Mouse (Mus musculus): ENCODE data around the gene Lgals3bp. TPM values are rescaled to one million over a fixed set of nuclear protein-coding genes. Genes with fewer than 3 reads are reported as not detected.

Gene Lgals3bp
- total and polyA plus RNA-seq, 3 experiments: 67.3 to 338 (median 146) TPM

DNA sequence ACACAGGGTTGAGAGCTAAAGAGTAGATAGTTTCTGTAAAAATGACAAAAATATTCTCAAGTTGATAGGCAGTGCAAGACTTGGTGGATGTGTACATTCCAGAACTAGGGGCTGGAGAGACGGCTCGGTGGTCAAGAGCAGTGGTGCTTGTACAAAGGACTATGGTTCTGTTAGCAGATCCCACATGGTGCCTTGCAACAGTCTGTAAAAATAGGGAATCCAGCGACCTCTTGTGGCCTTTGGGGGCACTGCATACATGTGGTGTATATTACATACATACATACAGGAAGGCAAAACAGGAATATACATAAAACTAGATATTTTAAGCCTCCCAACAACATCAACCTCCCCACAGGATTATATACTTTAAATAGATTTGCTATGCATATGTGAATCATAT is 33.6 kb downstream of the Lgals3bp start:
- in situ Hi-C loops (cut with MboI; ENCODE audit: low pct_ligation_motif_present, low pct_unique_long_range_greater_than_20kb, low sequenced_read_pairs) (no loop called here), dilution Hi-C loops (cut with MboI; ENCODE audit: extremely low pct_ligation_motif_present, extremely low pct_unique_long_range_greater_than_20kb, low sequenced_read_pairs) (no loop called here)
- Histone ChIP-seq H3K9ac (ENCODE audit: insufficient read depth, low read depth) (no peak overlapping the region), H3K27me3 (replicated peaks) (peaks cover 56% of the 10 kb centered on the region), H3K4me1 (ENCODE audit: control insufficient read depth in 1 of 2, insufficient read depth in 2 of 2) (peaks cover 14 to 22% of the 10 kb centered on the region in 2 experiments), H3K9me3 (replicated peaks; ENCODE audit: low read length) (peaks cover 5% of the 10 kb centered on the region), H3K4me2 (ENCODE audit: insufficient read depth, low read depth, poor library complexity, severe bottlenecking) (no peak overlapping the region), H3K79me2 (replicated peaks; ENCODE audit: control insufficient read depth, extremely low read depth, insufficient read depth, poor library complexity, severe bottlenecking) (no peaks in the 10 kb centered on the region), H3K4me3 (replicated peaks in 1 of 3; ENCODE audit: low read depth in 2 of 3, low read length in 2 of 3, poor library complexity in 1 of 3) (no peak overlapping the region), H3K36me3 (replicated peaks in 1 of 2; ENCODE audit: control insufficient read depth in 1 of 2, insufficient read depth in 1 of 2, low read length in 1 of 2) (no peaks in the 10 kb centered on the region), H3K27ac (ENCODE audit: insufficient read depth, low read depth) (no peak overlapping the region)
- TF ChIP-seq SMC3 (IDR thresholded peaks at IDR 0.05; ENCODE audit: low read depth, low read length) (peak; percentile 53), KAT2A (IDR thresholded peaks at IDR 0.05; ENCODE audit: insufficient replicate concordance, low read length) (no peak), HCFC1 (IDR thresholded peaks at IDR 0.05; ENCODE audit: low read depth, low read length) (no peak), IRF4 (IDR thresholded peaks at IDR 0.05; ENCODE audit: low read depth, low read length) (no peak), MYC (IDR thresholded peaks at IDR 0.05; ENCODE audit: low read depth, low read length) (peak; percentile 65; the same call in 1 of the 2 replicates), CTCF (conservative IDR thresholded peaks at IDR 0.05 in 1 of 2, IDR thresholded peaks at IDR 0.05 in 1 of 2; ENCODE audit: low read depth in 2 of 2, low read length in 2 of 2) (peak; percentile 53 to 68), RAD21 (IDR thresholded peaks at IDR 0.05; ENCODE audit: low read depth, low read length) (peak; percentile 66), MAFK (IDR thresholded peaks at IDR 0.05; ENCODE audit: insufficient replicate concordance, low read length) (no peak)
- DNase-seq (ENCODE audit: extremely low read depth): peak; percentile 55

DNA sequence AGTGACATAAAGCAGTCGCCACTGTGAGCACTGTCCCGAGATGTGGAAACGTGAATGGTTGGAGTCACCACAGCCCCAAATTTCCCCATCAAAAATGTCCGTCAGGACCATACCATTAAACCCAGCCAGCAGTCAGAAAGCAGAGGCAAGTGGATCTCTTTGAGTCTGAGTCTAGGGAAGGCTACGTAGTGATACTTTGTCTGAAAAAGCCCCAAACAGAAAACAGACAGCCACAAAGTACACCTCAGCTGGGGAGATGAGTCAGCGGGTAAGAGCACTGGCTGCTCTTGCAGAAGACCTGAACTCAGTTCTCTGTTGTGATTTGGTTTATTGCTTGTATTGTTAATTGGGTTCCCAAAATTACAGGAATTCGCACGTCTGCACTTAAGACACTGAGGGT is 35.3 kb downstream of the Lgals3bp start:
- no peak overlapping the region for H3K9ac ChIP-seq (ENCODE audit: insufficient read depth, low read depth)
- TF ChIP-seq JUND (conservative IDR thresholded peaks at IDR 0.05; ENCODE audit: low read depth, low read length) (no peak), SMC3 (IDR thresholded peaks at IDR 0.05; ENCODE audit: low read depth, low read length) (no peak), E2F4 (IDR thresholded peaks at IDR 0.05; ENCODE audit: insufficient replicate concordance, low read depth, low read length) (no peak), USF2 (conservative IDR thresholded peaks at IDR 0.05; ENCODE audit: low read depth, low read length) (no peak), KAT2A (IDR thresholded peaks at IDR 0.05; ENCODE audit: insufficient replicate concordance, low read length) (no peak), MYC (IDR thresholded peaks at IDR 0.05; ENCODE audit: low read depth, low read length) (no peak), NELFE (IDR thresholded peaks at IDR 0.05; ENCODE audit: low read depth, low read length) (no peak), TBP (conservative IDR thresholded peaks at IDR 0.05; ENCODE audit: low read depth, low read length) (no peak), EP300 (IDR thresholded peaks at IDR 0.05; ENCODE audit: low read length) (no peak)
- dilution Hi-C loops (cut with MboI; ENCODE audit: extremely low pct_ligation_motif_present, extremely low pct_unique_long_range_greater_than_20kb, low sequenced_read_pairs): no loop called here
- no peak overlapping the region for H3K4me3 ChIP-seq (replicated peaks in 1 of 3; ENCODE audit: low read depth in 2 of 3, low read length in 2 of 3, poor library complexity in 1 of 3)
- no peak overlapping the region for H3K4me2 ChIP-seq (ENCODE audit: insufficient read depth, low read depth, poor library complexity, severe bottlenecking)
- H3K27me3 ChIP-seq (replicated peaks): peaks cover 50% of the 10 kb centered on the region
- peaks cover 5% of the 10 kb centered on the region for H3K9me3 ChIP-seq (replicated peaks; ENCODE audit: low read length)
- H3K79me2 ChIP-seq (replicated peaks; ENCODE audit: control insufficient read depth, extremely low read depth, insufficient read depth, poor library complexity, severe bottlenecking): no peaks in the 10 kb centered on the region
- in situ Hi-C loops (cut with MboI; ENCODE audit: low pct_ligation_motif_present, low pct_unique_long_range_greater_than_20kb, low sequenced_read_pairs): no loop called here
- no peaks in the 10 kb centered on the region for H3K36me3 ChIP-seq (replicated peaks in 1 of 2; ENCODE audit: control insufficient read depth in 1 of 2, insufficient read depth in 1 of 2, low read length in 1 of 2)
- no peak overlapping the region for H3K27ac ChIP-seq (ENCODE audit: insufficient read depth, low read depth)
- H3K4me1 ChIP-seq (ENCODE audit: control insufficient read depth in 1 of 2, insufficient read depth in 2 of 2): peaks cover 23 to 34% of the 10 kb centered on the region in 2 experiments
- no peak for DNase-seq (ENCODE audit: extremely low read depth)

DNA sequence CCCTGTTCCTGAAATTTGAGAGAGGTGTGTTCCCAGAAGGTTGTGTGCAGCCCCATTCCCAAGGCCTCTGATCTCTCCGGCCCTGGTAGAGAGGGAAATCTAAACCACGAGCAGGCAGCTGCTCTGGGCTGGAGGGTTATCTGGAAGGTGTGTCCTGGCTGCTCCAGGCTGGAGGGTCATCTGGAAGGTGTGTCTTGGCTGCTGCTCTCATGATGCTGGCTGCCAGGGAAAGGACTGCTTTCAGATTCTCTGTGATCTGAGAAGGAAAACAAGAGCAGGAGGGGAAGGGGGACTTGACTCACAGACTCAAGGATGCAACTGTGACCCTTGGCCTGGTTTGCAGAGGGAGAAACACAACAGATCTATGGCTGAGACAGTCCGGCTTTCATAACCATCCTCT is 35.8 kb downstream of the Lgals3bp start:
- dilution Hi-C loops (cut with MboI; ENCODE audit: extremely low pct_ligation_motif_present, extremely low pct_unique_long_range_greater_than_20kb, low sequenced_read_pairs): no loop called here
- Histone ChIP-seq H3K27ac (ENCODE audit: insufficient read depth, low read depth) (no peak overlapping the region), H3K4me2 (ENCODE audit: insufficient read depth, low read depth, poor library complexity, severe bottlenecking) (no peak overlapping the region), H3K9ac (ENCODE audit: insufficient read depth, low read depth) (no peak overlapping the region), H3K9me3 (replicated peaks; ENCODE audit: low read length) (peaks cover 5% of the 10 kb centered on the region), H3K4me3 (replicated peaks in 1 of 3; ENCODE audit: low read depth in 2 of 3, low read length in 2 of 3, poor library complexity in 1 of 3) (no peak overlapping the region), H3K27me3 (replicated peaks) (peaks cover 46% of the 10 kb centered on the region), H3K4me1 (ENCODE audit: control insufficient read depth in 1 of 2, insufficient read depth in 2 of 2) (peaks cover 23 to 34% of the 10 kb centered on the region in 2 experiments), H3K79me2 (replicated peaks; ENCODE audit: control insufficient read depth, extremely low read depth, insufficient read depth, poor library complexity, severe bottlenecking) (no peaks in the 10 kb centered on the region), H3K36me3 (replicated peaks in 1 of 2; ENCODE audit: control insufficient read depth in 1 of 2, insufficient read depth in 1 of 2, low read length in 1 of 2) (no peaks in the 10 kb centered on the region)
- TF ChIP-seq ETS1 (conservative IDR thresholded peaks at IDR 0.05; ENCODE audit: low read depth, low read length) (no peak), EP300 (IDR thresholded peaks at IDR 0.05; ENCODE audit: low read length) (no peak), ELF1 (IDR thresholded peaks at IDR 0.05; ENCODE audit: low read depth, low read length) (no peak), CHD1 (IDR thresholded peaks at IDR 0.05; ENCODE audit: low read depth, low read length) (no peak), HCFC1 (IDR thresholded peaks at IDR 0.05; ENCODE audit: low read depth, low read length) (no peak), CHD2 (IDR thresholded peaks at IDR 0.05; ENCODE audit: low read length) (no peak)
- DNase-seq (ENCODE audit: extremely low read depth): no peak
- in situ Hi-C loops (cut with MboI; ENCODE audit: low pct_ligation_motif_present, low pct_unique_long_range_greater_than_20kb, low sequenced_read_pairs): no loop called here

Data from CH12.LX (cell line).